Mouse (Mus musculus) mouse embryonic stem cell (cell line): Measurements from ENCODE around the gene Mbd3l2.
"Not testable (repeated sequence)": the region's sequence is repeated elsewhere in the genome, so short reads cannot be mapped to it uniquely, and the experiment has no call there.

Experiments
- in situ Hi-C, 2 experiments: fragments of 300-500 bp; cut with MboI; formaldehyde crosslinking; loops; 1 replicate in 1 of 2; 3 replicates in 1 of 2; pipeline ENCODE4 v1.14.3; 2019 to 2020; ENCODE audit warnings: low sequenced_read_pairs in 2 of 2, low pct_unique_long_range_greater_than_20kb in 1 of 2, mixed read lengths in 1 of 2; ENCODE audit not compliant: unreplicated experiment in 1 of 2

Mbd3l2 gene

DNA sequence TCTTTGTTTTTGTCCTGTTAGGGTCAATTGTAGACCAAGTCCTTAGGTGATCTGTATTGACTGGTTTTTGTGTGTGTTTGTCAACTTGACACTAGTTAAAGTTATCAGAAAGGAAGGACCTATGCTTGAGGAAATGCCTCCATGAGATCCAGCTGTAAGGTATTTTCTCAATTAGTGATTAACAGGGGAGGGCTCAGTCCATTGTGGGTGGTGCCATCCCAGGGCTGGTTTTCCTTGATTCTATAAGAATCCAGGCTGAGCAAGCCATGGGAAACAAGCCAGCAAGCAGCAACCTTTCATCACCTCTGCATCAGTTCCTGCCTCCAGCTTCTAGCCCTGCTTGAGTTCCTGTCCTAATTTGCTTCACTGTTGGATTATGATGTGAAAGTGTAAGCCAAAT is at the start of gene Mbd3l2:
TSS of gene Mbd3l2 (plus strand) at position 301 of the 400 bp plus-strand sequence.
- in situ Hi-C loops: no loop called here

DNA sequence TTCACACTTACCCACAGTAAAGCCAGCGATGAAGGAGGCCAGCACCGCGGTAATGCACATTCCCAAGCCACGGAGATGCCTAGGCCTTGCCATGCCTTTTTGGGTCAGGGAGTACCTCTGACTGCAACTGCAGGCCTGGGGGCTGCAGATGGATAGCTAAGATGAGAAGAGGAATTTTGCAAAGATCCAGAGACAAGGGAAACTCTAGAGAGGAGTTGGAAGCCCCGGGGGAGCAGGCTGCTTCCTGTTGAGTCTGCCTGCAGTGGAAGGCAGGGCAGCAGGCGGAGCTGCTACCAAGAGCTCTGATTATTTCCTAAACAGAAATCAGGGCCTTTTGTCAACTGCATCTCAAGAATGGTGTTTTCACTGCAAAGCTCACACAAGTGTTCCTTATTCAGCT is 44.7 kb upstream of the Mbd3l2 start:
- in situ Hi-C loops: no loop called here

DNA sequence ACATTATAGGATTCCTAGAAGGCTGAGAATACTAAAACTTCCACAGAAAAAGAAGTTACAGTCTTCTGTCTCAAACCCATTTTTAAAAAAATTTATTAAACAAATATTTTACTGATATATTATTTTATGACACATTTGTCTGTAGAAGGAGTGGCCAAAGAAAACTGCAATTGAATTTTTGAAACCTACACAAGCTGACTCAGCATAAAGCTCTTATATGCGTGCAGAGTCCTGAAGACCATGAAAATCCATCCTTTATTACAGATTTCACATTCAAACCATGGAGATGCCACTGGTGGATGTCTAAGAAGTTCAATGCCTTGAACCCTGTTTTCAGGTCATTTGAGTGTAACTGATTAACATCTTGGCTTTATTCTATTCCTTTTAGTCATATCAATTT is 30.8 kb upstream of the Mbd3l2 start:
- in situ Hi-C loops: no loop called here

DNA sequence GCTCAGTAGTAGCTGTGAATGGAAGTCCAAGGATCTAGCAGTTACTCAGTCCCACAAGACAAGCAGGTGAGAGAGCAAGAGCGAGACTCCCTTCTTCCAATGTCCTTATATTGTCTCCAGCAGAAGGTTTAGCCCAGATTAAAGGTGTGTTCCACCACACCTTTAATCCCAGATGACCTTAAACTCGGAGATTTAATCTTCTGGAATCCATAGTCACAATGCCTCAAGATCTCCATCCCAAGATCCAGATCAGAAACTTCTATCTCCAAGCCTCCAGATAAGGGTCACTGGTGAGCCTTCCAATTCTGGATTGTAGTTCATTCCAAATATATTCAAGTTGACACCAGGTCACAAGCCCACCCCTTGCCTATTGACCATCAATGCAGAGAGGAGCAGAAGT is 27.6 kb upstream of the Mbd3l2 start, which contains the start of gene Naalad2:
TSS of gene Naalad2 (minus strand) at position 101 of the 400 bp plus-strand sequence.
- in situ Hi-C loops: not testable (repeated sequence)

DNA sequence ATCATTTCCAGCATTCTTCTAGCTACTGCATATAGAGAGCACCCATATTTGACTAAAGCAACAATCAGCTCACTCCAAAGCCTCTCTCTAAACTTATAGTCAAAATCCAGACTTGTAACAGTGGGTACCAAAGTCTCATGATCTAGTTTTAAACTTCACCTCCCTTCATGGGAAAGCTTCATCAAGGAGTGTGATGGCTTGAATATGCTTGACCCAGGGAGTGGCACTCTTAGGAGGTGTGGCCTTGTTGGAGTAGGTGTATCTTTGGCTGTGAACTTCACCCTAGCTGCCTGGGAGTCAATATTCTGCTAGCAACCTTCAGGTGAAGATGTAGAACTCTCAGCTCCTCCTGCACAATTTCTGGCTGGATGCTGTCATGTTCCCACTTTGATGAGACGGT is 26.3 kb upstream of the Mbd3l2 start, which contains the start of gene Ubtfl1:
TSS of gene Ubtfl1 (plus strand) at position 301 of the 400 bp plus-strand sequence.
- in situ Hi-C loops: no loop called here

DNA sequence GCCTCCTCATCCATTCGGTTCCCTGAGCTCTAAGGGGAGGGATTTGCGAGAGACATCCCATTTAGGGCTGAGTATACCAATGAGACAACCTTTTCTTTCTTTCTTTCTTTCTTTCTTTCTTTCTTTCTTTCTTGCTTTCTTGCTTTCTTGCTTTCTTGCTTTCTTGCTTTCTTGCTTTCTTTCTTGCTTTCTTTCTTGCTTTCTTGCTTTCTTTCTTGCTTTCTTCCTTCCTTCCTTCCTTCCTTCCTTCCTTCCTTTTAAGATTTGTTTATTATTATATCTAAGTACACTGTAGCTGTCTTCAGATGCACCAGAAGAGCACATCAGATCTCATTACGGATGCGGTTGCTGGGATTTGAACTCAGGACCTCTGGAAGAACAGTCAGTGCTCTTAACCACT is 18.1 kb upstream of the Mbd3l2 start:
- in situ Hi-C loops: not testable (repeated sequence)

DNA sequence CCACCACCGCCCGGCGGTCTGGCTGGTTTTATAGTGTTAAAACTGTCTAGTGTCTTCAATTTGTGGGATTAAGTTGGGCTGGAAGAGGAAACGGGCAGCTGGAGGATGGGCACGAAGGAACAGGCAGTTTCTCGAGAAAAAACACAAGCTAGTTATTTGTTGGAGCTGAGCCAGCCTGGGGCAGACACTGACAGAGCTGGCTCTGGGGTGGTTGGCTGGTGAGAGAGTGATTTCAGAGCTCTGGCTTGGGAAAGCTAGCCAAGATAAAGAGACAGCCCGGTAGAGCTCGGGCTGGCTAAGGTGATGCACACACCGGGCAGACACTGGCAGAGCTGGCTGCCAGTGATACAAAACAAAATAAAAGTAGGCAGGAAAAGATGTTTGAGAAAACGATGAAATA is 1.2 kb downstream of the Mbd3l2 start:
- in situ Hi-C loops: no loop called here

DNA sequence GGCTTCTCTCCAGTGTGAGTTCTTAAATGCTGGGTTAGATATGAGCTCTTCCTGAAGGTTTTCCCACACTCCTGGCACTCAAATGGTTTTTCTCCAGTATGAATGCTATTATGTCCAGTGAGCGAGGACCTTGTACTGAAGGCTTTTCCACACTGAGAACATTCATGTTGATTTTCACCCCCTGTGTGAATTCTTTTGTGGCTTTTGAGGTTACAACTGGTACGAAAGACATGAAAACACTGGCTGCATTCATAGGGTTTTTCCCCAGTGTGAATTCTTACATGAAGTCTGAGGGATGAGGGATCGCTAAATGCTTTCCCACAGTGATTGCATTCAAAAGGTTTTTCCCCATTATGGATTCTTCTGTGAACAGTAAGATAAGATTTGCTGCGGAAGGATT is 26.1 kb downstream of the Mbd3l2 start:
- in situ Hi-C loops: no loop called here

DNA sequence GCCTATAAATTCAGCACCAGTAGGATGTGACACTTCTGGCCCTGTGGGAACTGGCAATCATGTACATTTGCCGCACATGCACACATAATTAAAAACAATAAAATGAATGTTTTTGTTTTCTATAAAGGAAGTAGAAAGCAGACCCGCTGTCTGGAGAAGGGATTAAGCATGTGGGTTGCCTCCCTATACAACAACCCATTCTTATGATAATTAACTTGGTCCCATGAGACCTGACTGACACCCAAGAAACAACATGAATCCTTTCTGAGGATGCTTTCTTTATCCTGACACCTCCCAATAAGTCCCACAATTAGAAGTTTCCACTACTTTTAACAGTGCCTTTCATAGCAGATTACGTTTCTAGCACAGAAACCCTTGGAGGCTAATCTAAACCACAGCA is 36.9 kb downstream of the Mbd3l2 start:
- in situ Hi-C loops: no loop called here

DNA sequence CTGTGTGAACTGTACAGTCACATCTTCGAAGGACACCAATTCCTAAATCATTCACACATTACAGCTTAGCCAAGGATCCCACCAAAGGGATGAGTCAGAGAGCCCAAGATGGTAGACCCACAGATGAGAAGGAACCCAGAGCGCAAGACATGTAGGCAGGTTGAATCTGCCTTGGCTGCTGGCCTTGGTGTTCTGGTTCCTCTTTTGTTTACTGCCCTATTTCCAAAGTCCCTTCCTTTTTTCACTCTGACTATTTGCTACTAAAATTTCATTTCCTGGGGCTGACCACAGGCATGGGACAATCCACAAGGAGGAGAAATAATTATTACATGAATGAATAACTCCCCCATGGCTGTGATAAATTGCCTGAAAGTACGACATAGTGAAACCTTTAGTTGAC is 37.6 kb downstream of the Mbd3l2 start:
- in situ Hi-C loops: no loop called here

DNA sequence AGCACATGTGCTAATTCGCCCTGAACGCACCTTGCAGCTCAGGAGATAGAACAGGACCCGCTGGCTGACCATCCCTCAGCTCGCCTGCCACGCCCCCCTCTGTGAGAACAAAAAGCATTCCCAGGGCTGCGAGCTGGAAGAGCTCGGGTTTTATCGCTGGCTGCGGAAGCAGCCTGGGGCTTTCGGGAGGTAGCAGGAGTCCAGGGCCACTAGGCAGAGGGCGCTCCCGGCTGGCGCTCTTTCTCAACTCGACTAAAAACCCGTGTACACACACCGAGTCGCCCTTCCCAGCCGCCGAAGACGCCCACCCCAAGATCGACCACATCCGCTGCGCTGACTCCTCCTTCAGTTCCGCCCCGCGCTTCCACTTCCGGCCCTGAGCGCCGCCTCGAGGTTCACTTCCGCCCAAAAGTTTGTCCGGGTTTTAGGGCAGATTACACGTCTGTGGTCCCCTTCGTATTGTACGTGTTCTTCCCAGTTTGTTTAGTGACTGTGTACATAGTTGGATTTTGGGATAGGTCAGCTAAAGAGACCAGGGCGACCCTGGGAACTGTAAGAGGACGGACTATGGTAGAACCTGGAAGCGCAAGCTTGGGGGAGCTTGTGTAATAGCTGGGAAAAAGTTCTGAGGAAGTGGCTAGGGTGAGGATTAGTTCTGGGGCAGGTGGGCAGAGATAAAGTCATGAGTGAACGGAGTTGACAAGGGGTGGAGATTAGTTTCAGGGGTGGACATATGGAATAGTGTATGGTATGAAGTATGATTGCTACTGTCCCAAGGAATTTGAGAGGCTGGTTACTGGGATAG is 43.1 kb downstream of the Mbd3l2 start:
- in situ Hi-C loops: no loop called here

DNA sequence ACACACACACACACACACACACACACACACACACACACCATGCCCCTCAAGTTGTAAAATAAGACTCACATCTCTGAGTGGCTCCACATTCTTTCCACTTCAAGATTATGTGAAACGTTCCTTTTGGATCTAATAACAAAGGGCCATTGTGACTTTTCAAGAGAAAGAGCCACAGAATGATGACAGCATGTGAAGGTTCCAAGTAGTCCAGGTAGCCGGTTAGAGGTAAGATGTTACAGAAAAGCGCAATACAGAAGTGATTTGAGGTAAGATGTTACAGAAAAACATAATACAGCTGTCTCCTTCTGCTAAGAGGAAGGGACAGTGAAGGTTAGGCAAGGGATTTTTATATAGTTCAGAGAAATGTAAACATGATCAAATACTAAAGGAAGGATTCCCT is 47.7 kb downstream of the Mbd3l2 start, which contains the start of the genes Zfp558 and Mbd3l1:
TSS of gene Zfp558 (minus strand) at position 101 of the 400 bp plus-strand sequence.
TSS of gene Mbd3l1 (plus strand) at position 192 of the 400 bp plus-strand sequence.
- in situ Hi-C loops: no loop called here
